Comparison of ENCODE assay signal across 8 mouse cellular contexts in the genomic region with DNA sequence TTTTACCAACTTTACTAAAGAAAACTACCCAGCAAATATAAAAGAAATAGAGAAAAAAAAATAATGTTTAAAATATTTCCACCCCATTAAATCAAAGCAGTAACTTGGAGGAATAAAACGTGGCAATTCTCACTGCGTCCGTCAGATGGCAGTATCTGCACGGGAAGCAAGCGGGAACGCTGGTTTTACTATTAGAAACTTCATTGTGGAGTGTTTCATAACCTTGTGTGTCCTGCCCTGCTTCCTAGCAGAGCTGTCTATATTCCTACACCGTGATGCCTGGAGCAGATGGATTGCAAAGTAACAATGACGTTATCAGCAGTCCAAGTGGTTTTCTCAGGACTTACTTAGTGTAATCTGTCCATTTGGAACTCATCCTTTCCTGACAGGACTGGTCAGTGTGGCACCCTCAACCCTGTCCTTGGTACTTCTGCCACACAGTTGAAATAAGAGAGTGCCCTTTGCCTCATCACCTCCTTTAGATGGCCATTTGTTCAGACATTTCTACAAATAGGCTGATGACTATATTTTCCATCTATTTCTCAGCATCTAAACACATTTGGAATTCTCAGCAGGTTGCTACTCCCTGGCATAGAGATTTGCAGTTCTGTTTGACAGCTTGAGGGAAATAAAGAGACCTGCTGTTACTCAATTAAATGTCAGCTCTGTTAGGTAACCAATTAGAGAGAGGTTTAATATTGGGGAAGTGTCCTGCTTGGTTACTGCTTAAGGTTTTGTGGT.
DNase-seq lines count a peak whose midpoint lies in the region; ATAC-seq and TF ChIP-seq lines count a peak whose summit lies in the region.

No protein-coding gene starts in this region.

- peaks cover 5% of the 10 kb centered on the region for H3K4me1 ChIP-seq in forebrain, embryonic 14.5 days (ENCODE audit: control insufficient read depth, insufficient read depth, low read length)
- peaks cover 6% of the 10 kb centered on the region; the same call in 1 of the 2 replicates for H3K4me1 ChIP-seq in hindbrain, embryonic 12.5 days
- H3K4me1 ChIP-seq in lung, embryonic 16.5 days (replicated peaks; ENCODE audit: control insufficient read depth, insufficient read depth, low read length), result peaks cover 8% of the 10 kb centered on the region

- ATAC-seq in Patski, result peak; percentile 78
- ATAC-seq in forebrain, embryonic 14.5 days, result peak; percentile 78
- peak; percentile 62; the same call in 1 of the 2 replicates for ATAC-seq in hindbrain, embryonic 12.5 days (ENCODE audit: low FRiP score)
- ATAC-seq in lung, embryonic 16.5 days (ENCODE audit: low read depth), result peak; percentile 50

- no peaks in the 10 kb centered on the region for H3K9me3 ChIP-seq in forebrain, embryonic 14.5 days (replicated peaks; ENCODE audit: control insufficient read depth, low read length)
- H3K9me3 ChIP-seq in hindbrain, embryonic 12.5 days (replicated peaks), result no peaks in the 10 kb centered on the region
- no peaks in the 10 kb centered on the region for H3K9me3 ChIP-seq in lung, embryonic 16.5 days (ENCODE audit: control insufficient read depth, low read length)

- no peaks in the 10 kb centered on the region for H3K27me3 ChIP-seq in Patski
- no peaks in the 10 kb centered on the region for H3K27me3 ChIP-seq in forebrain, embryonic 14.5 days (replicated peaks; ENCODE audit: control insufficient read depth, insufficient read depth, low read length)
- no peaks in the 10 kb centered on the region for H3K27me3 ChIP-seq in hindbrain, embryonic 12.5 days
- no peaks in the 10 kb centered on the region for H3K27me3 ChIP-seq in lung, embryonic 16.5 days (ENCODE audit: control insufficient read depth, insufficient read depth, low read depth, low read length)

- POLR2A ChIA-PET in Patski (lab: Charles Lee), result interaction anchor here (0.9 kb wide), 1 partner anchor 104 kb away, joined by 3 read pairs; no protein-coding TSS in a partner anchor

- TF ChIP-seq CTCF in Patski (IDR thresholded peaks at IDR 0.05), result peak; percentile 93

- H3K36me3 ChIP-seq in forebrain, embryonic 14.5 days (ENCODE audit: control insufficient read depth, insufficient read depth, low read length), result peaks cover 7% of the 10 kb centered on the region; the same call in 1 of the 2 replicates
- peaks cover 20% of the 10 kb centered on the region for H3K36me3 ChIP-seq in hindbrain, embryonic 12.5 days
- H3K36me3 ChIP-seq in lung, embryonic 16.5 days (ENCODE audit: control insufficient read depth, insufficient read depth, low read length), result no peaks in the 10 kb centered on the region; the same call in 1 of the 2 replicates

- no peak overlapping the region for H3K9ac ChIP-seq in forebrain, embryonic 14.5 days (ENCODE audit: low read length)
- no peak overlapping the region for H3K9ac ChIP-seq in hindbrain, embryonic 12.5 days
- H3K9ac ChIP-seq in lung, embryonic 16.5 days (ENCODE audit: low read length), result no peak overlapping the region

- CTCF ChIA-PET in Patski (lab: Charles Lee), result interaction anchor here (0.9 to 1.7 kb wide), 3 partner anchors 143 to 263 kb away, joined by 3 to 4 read pairs (median 3); no protein-coding TSS in a partner anchor

- no peak overlapping the region for H3K4me2 ChIP-seq in forebrain, embryonic 14.5 days (ENCODE audit: low read length)
- H3K4me2 ChIP-seq in hindbrain, embryonic 12.5 days (replicated peaks), result no peak overlapping the region
- no peak overlapping the region for H3K4me2 ChIP-seq in lung, embryonic 16.5 days (ENCODE audit: low read depth, low read length)

- DNase-seq in Patski (ENCODE audit: low read depth, low spot score), result no peak
- peak; percentile 67 for DNase-seq in cerebellum, adult 11 months
- DNase-seq in forebrain, embryonic 14.5 days (ENCODE audit: low spot score), result peak; percentile 89
- peak; percentile 71 to 86 for DNase-seq in layer of hippocampus, adult 8-10 months (ENCODE audit: low spot score in 2 of 2)
- DNase-seq in retina, postnatal 1 day, result peak; percentile 85
- peak; percentile 33 to 50 for DNase-seq in urinary bladder, postnatal 36 days (ENCODE audit: low spot score in 2 of 2)

- H3K4me3 ChIP-seq in forebrain, embryonic 14.5 days (ENCODE audit: low read depth, low read length), result no peak overlapping the region
- no peak overlapping the region for H3K4me3 ChIP-seq in hindbrain, embryonic 12.5 days
- H3K4me3 ChIP-seq in lung, embryonic 16.5 days (ENCODE audit: low read length), result no peak overlapping the region

- in situ Hi-C loops in Patski (cut with MboI; ENCODE audit: low pct_unique_long_range_greater_than_20kb), result loop anchor here (5.0 kb wide), 3 partner anchors 260 to 845 kb away; partner anchors contain the start of gene Lrrn3

- peak overlapping the region; percentile 45; the same call in 1 of the 2 replicates for H3K27ac ChIP-seq in forebrain, embryonic 14.5 days (ENCODE audit: low read depth, low read length)
- H3K27ac ChIP-seq in hindbrain, embryonic 12.5 days, result no peak overlapping the region
- H3K27ac ChIP-seq in lung, embryonic 16.5 days (ENCODE audit: low read length), result peak overlapping the region; percentile 42

- WGBS in forebrain, embryonic 14.5 days, result 0% methylated on average over 8 of the region's 8 CpGs
- 7% methylated on average over 8 of the region's 8 CpGs for WGBS in hindbrain, embryonic 12.5 days
- WGBS in lung, embryonic 16.5 days, result 3% methylated on average over 8 of the region's 8 CpGs
